Mouse (Mus musculus) embryonic facial prominence, embryonic 12.5 days (tissue): Measurements from ENCODE around the gene Pgpep1. TPM values are rescaled to one million over a fixed set of nuclear protein-coding genes. Genes with fewer than 3 reads are reported as not detected.

Source experiments
- ATAC-seq: fragments of 200-750 bp; cut with Nextera tagmentation; 2 replicates; pipeline ENCODE4 v1.8.0; 2017; ENCODE audit not compliant: insufficient number of reproducible peaks, insufficient read depth, low FRiP score, low TSS enrichment
- H3K27ac ChIP-seq: fragments of 300-500 bp; sonication (generic); 2 replicates; pipeline ENCODE4 v1.5.1; 2016; ENCODE audit warnings: mild to moderate bottlenecking
- H3K27me3 ChIP-seq: fragments of 300-500 bp; sonication (generic); 2 replicates; pipeline ENCODE4 v1.6.1; 2016; ENCODE audit warnings: mild to moderate bottlenecking, moderate library complexity
- H3K36me3 ChIP-seq: fragments of 300-500 bp; sonication (generic); 2 replicates; pipeline ENCODE4 v1.6.1; 2016; ENCODE audit warnings: mild to moderate bottlenecking
- H3K4me1 ChIP-seq: fragments of 300-500 bp; sonication (generic); 2 replicates; pipeline ENCODE4 v1.6.1; 2016
- H3K4me2 ChIP-seq: fragments of 300-500 bp; sonication (generic); replicated peaks from 2 replicates; pipeline ENCODE4 v1.6.1; 2016; ENCODE audit warnings: mild to moderate bottlenecking, moderate library complexity
- H3K4me3 ChIP-seq: fragments of 300-500 bp; sonication (generic); 2 replicates; pipeline ENCODE4 v1.5.1; 2016; ENCODE audit warnings: mild to moderate bottlenecking
- H3K9ac ChIP-seq: fragments of 300-500 bp; sonication (generic); 2 replicates; pipeline ENCODE4 v1.6.1; 2016; ENCODE audit warnings: mild to moderate bottlenecking, moderate library complexity
- H3K9me3 ChIP-seq: fragments of 300-500 bp; sonication (generic); 2 replicates; pipeline ENCODE4 v1.6.1; 2016; ENCODE audit warnings: mild to moderate bottlenecking, moderate library complexity
- WGBS: fragments of 180-500 bp; shearing (Covaris S2); methylation state at CpG from one replicate; pipeline ENCODE4 v1.1.7; 2016; 5-methylcytosine and 5-hydroxymethylcytosine counted together
- polyA plus RNA-seq: library from polyadenylated mRNA; unstranded; fragments of >200 nt; fragmentation: Nextera tagmentation; extraction: Ambion mirVana; gene quantifications from 2 replicates; pipeline ENCODE4 v1.2.1, GENCODE M21; 2016

Pgpep1 gene
- polyA plus RNA-seq, 1 experiment from 2014 or later = 59.5 TPM

DNA sequence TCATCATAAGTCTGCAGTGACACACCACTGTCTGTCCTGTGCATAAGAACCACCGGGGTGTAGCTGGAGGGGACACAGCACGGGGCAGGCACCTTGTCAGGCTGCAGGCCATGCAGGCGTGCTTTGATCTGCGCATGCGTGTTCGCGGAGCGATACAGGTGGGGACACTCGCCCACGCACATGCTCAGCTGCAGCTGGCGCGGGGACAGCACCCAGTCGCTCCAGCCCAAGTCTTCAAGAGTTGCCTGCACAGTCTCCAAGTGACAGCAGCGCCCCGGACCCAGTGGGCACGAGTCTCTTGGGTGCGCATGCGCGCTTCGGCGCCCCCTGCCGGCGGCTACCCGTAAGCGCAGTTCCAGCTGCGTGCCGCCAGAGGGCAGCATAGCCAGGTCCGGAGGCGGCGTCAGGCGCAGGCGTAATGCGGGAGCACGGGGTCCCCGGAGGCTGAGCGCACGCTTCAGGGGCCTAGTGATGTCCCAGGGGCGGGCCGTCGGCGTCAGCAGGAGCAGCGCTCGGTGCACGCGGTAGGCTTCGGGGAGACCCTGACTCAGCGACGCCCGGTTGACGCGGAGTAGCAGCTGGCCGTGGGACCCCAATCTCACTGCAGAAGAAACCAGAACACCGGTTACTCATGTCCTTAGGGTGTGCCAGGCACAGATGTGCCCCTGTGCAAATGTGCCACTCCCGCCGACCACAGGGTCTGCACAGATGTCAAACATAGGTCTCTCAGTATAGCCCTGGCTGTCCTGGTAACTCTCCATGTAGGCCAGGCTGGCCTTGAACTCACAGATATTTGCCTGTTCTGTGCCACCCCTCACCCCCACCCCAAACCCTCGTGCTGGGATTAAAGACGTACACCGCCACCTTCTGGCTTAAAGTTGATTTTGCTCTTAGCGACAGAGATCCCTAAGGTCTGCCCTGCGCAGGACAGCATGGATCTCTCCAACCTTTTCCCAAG lies 30.3 kb downstream of the Pgpep1 start:
- peak overlapping the region; percentile 63 for H3K4me2 ChIP-seq
- H3K9ac ChIP-seq = peak overlapping the region; percentile 49
- WGBS = 2% methylated on average over 60 of the region's 60 CpGs
- H3K27ac ChIP-seq = no peak overlapping the region
- peaks cover 24% of the 10 kb centered on the region for H3K4me1 ChIP-seq
- peak; percentile 70 for ATAC-seq
- peak overlapping the region; percentile 41 for H3K4me3 ChIP-seq
- no peaks in the 10 kb centered on the region for H3K36me3 ChIP-seq
- H3K27me3 ChIP-seq = peaks cover 22% of the 10 kb centered on the region
- H3K9me3 ChIP-seq = no peaks in the 10 kb centered on the region

DNA sequence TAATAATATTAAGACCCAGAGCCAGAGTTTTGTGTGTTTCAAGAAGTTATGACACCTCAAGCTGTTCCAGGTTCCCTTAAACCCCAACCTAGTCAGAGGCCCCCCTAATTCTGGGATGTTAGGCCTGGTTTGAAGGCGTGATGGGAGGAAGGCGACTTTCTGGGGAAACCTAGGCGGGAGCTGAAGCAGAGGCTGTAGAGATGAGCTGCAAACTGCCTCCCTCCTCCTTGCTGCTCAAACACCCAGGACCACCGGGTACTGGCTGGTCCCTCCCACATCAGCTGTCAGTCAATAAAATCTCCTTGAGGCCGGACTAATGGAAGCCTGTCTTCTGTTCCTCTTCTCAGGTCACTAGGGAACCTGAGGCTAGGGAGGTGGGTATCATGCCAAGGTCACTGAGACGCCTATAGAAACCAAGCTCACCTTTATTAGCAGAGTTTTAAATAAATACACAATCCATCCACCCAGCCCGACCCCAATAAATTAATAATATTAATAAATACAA lies 31.1 kb downstream of the Pgpep1 start:
- 57% methylated on average over 7 of the region's 7 CpGs for WGBS
- peaks cover 21% of the 10 kb centered on the region for H3K4me1 ChIP-seq
- no peak for ATAC-seq
- H3K4me2 ChIP-seq = peak overlapping the region; percentile 63
- no peaks in the 10 kb centered on the region for H3K36me3 ChIP-seq
- no peaks in the 10 kb centered on the region for H3K9me3 ChIP-seq
- peaks cover 22% of the 10 kb centered on the region for H3K27me3 ChIP-seq
- H3K9ac ChIP-seq = peak overlapping the region; percentile 25
- H3K4me3 ChIP-seq = peak overlapping the region; percentile 41
- no peak overlapping the region for H3K27ac ChIP-seq

DNA sequence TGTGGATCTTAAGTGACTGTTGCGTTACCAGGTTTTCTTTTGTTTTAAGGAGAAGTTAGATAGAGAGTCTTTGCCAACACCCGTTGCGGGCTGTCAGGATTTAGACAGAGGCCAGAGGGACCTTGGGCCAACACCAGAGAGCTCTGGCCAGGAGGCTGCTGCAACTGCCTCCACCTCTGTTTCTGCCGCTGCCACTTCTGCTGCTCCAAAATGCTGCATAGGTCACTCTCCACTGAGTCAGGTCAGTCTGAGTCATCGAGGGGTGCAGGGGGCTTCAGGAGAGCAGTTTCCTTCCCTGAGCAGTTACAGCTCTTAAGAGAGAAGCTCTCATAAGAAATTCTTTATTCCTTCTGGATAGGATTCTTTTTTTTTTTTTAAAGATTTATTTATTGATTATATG lies 33.1 kb downstream of the Pgpep1 start:
- Histone ChIP-seq H3K36me3 (no peaks in the 10 kb centered on the region), H3K9me3 (no peaks in the 10 kb centered on the region), H3K4me3 (no peak overlapping the region), H3K4me2 (no peak overlapping the region), H3K27me3 (peaks cover 19% of the 10 kb centered on the region), H3K27ac (no peak overlapping the region), H3K4me1 (peaks cover 17% of the 10 kb centered on the region), H3K9ac (no peak overlapping the region)
- WGBS = 90% methylated on average over 5 of the region's 5 CpGs
- no peak for ATAC-seq

GRCm38 (mm10) chr8:70625104-70625503 lies 35.1 kb downstream of the Pgpep1 start:
- Histone ChIP-seq H3K4me1 (0 out of 2 replicates have a peak, but pooled peaks cover 3% of the 10 kb centered on the region), H3K9ac (no peak overlapping the region), H3K27me3 (peaks cover 19% of the 10 kb centered on the region), H3K4me2 (peak overlapping the region; percentile 7; the same call in 1 of the 2 replicates), H3K9me3 (no peaks in the 10 kb centered on the region), H3K4me3 (no peak overlapping the region), H3K27ac (no peak overlapping the region), H3K36me3 (no peaks in the 10 kb centered on the region)
- no peak for ATAC-seq
- 17% methylated on average over 5 of the region's 5 CpGs for WGBS

DNA sequence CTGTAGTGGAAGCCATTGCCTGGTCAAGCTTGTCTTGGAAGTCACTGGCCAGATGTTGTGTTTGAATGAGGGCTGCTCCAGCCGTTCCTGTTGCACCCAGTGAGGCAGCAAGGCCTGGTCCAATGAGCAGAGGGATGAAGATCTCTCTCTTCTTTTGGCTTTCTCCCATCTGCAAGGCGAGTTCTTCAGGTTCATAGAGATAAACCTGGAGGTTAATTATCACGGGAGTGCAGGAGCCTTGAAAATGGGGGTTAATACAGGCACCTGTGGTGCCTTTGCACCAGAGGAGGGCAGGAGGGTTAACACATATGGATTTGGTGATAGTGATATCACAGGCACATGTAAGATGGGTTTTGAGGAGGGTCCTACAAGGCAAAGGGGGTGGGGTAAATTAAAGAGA lies 38.0 kb downstream of the Pgpep1 start:
- Histone ChIP-seq H3K27ac (no peak overlapping the region), H3K4me1 (no peaks in the 10 kb centered on the region), H3K4me3 (no peak overlapping the region), H3K4me2 (no peak overlapping the region), H3K36me3 (no peaks in the 10 kb centered on the region), H3K27me3 (peaks cover 23% of the 10 kb centered on the region), H3K9ac (no peak overlapping the region), H3K9me3 (no peaks in the 10 kb centered on the region)
- 57% methylated on average over 3 of the region's 3 CpGs for WGBS
- ATAC-seq = no peak

- no peaks in the 10 kb centered on the region for H3K9me3 ChIP-seq
- ATAC-seq = no peak
- H3K36me3 ChIP-seq = no peaks in the 10 kb centered on the region
- no peaks in the 10 kb centered on the region for H3K4me1 ChIP-seq
- H3K4me2 ChIP-seq = no peak overlapping the region
- H3K27me3 ChIP-seq = peaks cover 23% of the 10 kb centered on the region
- no peak overlapping the region for H3K27ac ChIP-seq
- no peak overlapping the region for H3K9ac ChIP-seq
- H3K4me3 ChIP-seq = no peak overlapping the region
- 33% methylated on average over 9 of the region's 9 CpGs for WGBS
Measured at GRCm38 (mm10) chr8:70618888-70619334, 41.3 kb downstream of the Pgpep1 start.

GRCm38 (mm10) chr8:70617985-70618384 lies 42.2 kb downstream of the Pgpep1 start:
- no peak overlapping the region for H3K9ac ChIP-seq
- H3K4me3 ChIP-seq = no peak overlapping the region
- WGBS = 78% methylated on average over 11 of the region's 11 CpGs
- H3K4me1 ChIP-seq = no peaks in the 10 kb centered on the region
- peaks cover 23% of the 10 kb centered on the region for H3K27me3 ChIP-seq
- H3K9me3 ChIP-seq = no peaks in the 10 kb centered on the region
- no peak for ATAC-seq
- no peak overlapping the region for H3K4me2 ChIP-seq
- H3K36me3 ChIP-seq = no peaks in the 10 kb centered on the region
- H3K27ac ChIP-seq = no peak overlapping the region; the same call in 1 of the 2 replicates

GRCm38 (mm10) chr8:70616645-70617044 lies 43.5 kb downstream of the Pgpep1 start:
- WGBS = 49% methylated on average over 11 of the region's 11 CpGs
- Histone ChIP-seq H3K9ac (no peak overlapping the region), H3K4me3 (no peak overlapping the region), H3K27me3 (peaks cover 13% of the 10 kb centered on the region), H3K36me3 (no peaks in the 10 kb centered on the region), H3K4me2 (no peak overlapping the region), H3K4me1 (0 out of 2 replicates have a peak, but pooled peaks cover 2% of the 10 kb centered on the region), H3K9me3 (no peaks in the 10 kb centered on the region), H3K27ac (no peak overlapping the region)
- no peak for ATAC-seq

DNA sequence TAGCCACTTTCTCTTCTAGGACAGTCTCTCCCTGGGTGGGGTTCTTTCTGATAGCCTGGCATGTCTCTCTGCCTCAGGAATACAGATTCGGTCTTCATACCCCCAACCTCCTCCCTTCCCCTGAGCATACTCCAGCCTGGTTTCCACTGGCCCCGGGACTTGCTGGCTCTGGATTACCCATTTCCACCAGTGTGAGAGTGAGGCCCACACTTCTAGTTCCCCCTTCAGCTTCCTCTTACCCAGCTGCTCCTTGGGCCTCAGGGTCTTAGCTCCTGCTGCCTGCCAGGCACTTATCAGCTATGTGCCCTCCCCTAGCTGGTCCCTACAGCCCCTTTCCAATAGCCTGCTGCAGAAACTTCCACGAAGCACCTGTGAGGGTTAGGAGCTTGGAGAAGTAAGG lies 44.3 kb downstream of the Pgpep1 start, which contains the start of gene Lrrc25:
TSS of gene Lrrc25 (plus strand) at position 262 of the 400 bp plus-strand sequence.
- H3K9me3 ChIP-seq = no peaks in the 10 kb centered on the region
- peaks cover 9% of the 10 kb centered on the region for H3K27me3 ChIP-seq
- H3K4me1 ChIP-seq = peaks cover 8% of the 10 kb centered on the region; the same call in 1 of the 2 replicates
- H3K4me2 ChIP-seq = no peak within 1 kb of the TSS
- H3K36me3 ChIP-seq = no peaks in the 10 kb centered on the region
- no peak for ATAC-seq
- H3K4me3 ChIP-seq = no peak within 1 kb of the TSS
- 82% methylated on average over 3 of the region's 3 CpGs for WGBS
- H3K27ac ChIP-seq = no peak within 1 kb of the TSS
- no peak within 1 kb of the TSS for H3K9ac ChIP-seq

DNA sequence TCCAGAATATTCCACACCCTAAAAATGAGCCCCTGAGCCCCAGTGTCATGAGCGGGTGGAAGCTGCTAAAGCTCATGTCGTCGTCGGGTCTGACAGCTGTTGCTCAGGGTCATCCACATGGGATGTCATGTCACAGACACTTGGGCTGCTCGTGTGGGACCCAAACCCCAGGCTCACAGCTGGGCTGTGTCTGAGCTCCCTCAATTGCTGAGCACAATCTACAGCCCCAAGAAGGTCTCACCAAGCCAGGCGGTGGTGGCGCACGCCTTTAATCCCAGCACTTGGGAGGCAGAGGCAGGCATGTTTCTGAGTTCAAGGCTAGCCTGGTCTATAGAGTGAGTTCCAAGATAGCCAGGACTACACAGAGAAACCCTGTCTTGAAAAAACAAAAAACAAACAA lies 44.9 kb downstream of the Pgpep1 start:
- Histone ChIP-seq H3K4me1 (peaks cover 13% of the 10 kb centered on the region), H3K9me3 (no peaks in the 10 kb centered on the region), H3K4me3 (no peak overlapping the region), H3K27ac (no peak overlapping the region), H3K36me3 (no peaks in the 10 kb centered on the region), H3K27me3 (peaks cover 5% of the 10 kb centered on the region), H3K4me2 (no peak overlapping the region), H3K9ac (no peak overlapping the region)
- no peak for ATAC-seq
- WGBS = 90% methylated on average over 8 of the region's 8 CpGs

- WGBS = 78% methylated on average over 5 of the region's 5 CpGs
- no peak for ATAC-seq
- H3K27me3 ChIP-seq = no peaks in the 10 kb centered on the region
- H3K4me2 ChIP-seq = no peak overlapping the region
- no peak overlapping the region for H3K4me3 ChIP-seq
- H3K4me1 ChIP-seq = peaks cover 14% of the 10 kb centered on the region
- no peaks in the 10 kb centered on the region for H3K36me3 ChIP-seq
- H3K9me3 ChIP-seq = no peaks in the 10 kb centered on the region
- no peak overlapping the region for H3K27ac ChIP-seq
- H3K9ac ChIP-seq = no peak overlapping the region
Measured at GRCm38 (mm10) chr8:70614469-70614868, 45.7 kb downstream of the Pgpep1 start.

- H3K4me2 ChIP-seq = no peak overlapping the region
- no peak for ATAC-seq
- peaks cover 21% of the 10 kb centered on the region for H3K4me1 ChIP-seq
- no peak overlapping the region for H3K4me3 ChIP-seq
- no peak overlapping the region for H3K27ac ChIP-seq
- H3K9me3 ChIP-seq = no peaks in the 10 kb centered on the region
- 13% methylated on average over 1 of the region's 1 CpGs for WGBS
- no peak overlapping the region for H3K9ac ChIP-seq
- no peaks in the 10 kb centered on the region for H3K27me3 ChIP-seq
- H3K36me3 ChIP-seq = no peaks in the 10 kb centered on the region
Measured at GRCm38 (mm10) chr8:70613763-70614162, 46.4 kb downstream of the Pgpep1 start.
